Mouse (Mus musculus): ENCODE measurements at regions not wholly inside any gene's neighbourhood (a gene's known extent, or its start where the extent isn't known, plus 50 kb on each side); places are given as distances from the start of the nearest gene placed in this dataset.
"Not testable (repeated sequence)": the region's sequence is repeated elsewhere in the genome, so short reads cannot be mapped to it uniquely, and the experiment has no call there.

DNA sequence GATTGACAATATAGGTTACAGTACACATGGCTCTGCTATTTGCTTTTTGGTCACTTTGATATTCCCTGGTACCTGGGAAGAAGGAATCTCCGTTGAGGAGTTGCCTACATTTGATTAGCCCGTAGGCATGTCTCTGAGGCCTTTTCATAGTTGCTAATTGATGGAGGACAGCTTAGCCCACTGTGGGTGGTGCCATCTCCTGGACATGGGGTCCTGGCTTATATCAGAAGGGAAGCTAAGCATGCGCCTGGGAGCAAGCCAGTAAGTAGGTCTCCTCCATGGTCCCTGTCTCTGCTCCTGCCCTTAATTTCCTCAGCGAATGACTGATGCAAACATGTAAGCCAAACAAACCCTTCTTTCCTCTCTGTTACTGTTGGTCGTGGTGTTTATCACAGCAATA lies 1335.8 kb upstream of the A1bg start:
- no peak for DNase-seq (ENCODE audit: low read depth, low spot score)

DNA sequence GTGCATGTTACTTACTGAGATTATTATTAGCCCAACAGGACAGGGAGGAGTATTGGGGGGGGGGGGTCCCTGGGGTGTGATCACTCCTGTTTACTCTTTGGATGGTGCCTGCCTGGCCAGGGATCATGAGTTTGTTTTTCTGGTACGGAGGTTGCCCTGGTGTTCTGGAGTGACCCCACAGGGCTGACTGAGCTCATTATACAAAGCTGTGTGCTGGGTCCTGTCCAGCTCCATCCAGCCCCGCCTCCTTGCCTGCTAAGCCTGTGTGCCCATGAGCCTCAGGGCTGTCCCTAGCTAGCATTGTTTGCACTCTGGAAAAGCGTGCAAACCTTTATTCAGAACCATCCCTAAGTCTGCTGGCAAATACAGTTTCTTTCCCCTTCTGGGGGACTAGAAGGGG lies 1335.1 kb upstream of the A1bg start:
- DNase-seq (ENCODE audit: low read depth, low spot score) = peak; percentile 41

DNA sequence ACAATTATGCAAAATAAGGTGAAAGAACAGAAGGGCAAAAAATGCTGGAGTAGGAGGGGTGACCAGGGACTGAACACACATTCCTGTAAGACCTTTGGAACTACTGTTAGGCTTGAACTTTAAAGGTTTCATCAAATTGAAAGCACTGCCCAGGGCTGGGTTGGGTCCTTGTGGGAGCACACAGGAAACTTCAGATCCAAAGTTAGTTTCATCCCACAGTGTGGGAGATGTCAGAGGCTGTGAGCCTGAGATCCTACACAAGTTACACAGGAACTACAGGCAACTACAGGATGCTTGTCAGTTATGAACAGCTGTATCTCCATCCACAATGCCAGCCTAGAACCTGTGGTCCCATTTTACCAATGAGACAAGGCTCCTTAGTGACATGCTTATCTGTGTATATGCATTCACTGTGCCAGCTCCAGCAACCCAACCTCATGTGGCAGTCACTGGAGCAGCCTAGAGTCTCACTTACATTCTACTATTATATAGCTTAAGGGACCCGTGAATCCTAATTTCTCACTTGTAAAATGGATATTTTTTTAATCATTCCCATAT lies 1334.4 kb upstream of the A1bg start:
- DNase-seq (ENCODE audit: low read depth, low spot score) = no peak

DNA sequence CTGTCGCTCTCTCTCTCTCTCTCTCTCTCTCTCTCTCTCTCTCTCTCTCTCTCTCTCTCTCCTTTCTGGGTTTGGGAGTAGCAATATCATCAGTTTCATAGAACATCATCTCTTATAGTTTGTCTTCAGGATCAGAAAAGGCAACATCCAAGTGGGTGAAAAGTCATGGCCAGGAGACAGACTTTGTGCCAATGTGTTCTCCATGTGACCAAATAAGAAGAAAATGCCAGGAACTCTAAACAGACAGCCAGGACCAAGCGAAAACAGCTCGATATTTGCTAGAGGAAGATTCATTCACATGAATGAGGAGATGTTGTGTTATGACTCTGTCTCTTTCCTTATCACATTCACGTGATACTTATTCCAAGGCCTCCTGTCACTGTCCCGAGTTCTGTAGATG lies 1332.8 kb upstream of the A1bg start:
- DNase-seq (ENCODE audit: low read depth, low spot score) = no peak

DNA sequence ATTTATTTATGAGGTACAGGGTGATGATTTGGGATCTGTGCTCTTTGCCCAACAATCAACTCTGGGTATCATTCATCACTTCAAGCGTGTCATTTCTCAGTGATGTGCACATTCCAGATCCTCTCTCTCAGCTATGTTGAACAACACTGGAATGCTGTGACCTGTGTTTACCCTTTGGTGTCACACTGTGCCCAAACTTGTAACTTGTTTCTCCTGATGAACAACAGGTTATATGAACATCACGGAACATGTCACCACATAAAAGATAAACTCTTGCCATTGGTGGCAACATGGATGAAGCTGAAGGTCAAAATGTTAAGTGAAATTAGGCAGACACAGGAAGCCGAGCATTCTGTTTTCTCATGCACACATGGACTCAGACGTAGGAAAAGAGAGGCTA lies 1330.9 kb upstream of the A1bg start:
- no peak for DNase-seq (ENCODE audit: low read depth, low spot score)

DNA sequence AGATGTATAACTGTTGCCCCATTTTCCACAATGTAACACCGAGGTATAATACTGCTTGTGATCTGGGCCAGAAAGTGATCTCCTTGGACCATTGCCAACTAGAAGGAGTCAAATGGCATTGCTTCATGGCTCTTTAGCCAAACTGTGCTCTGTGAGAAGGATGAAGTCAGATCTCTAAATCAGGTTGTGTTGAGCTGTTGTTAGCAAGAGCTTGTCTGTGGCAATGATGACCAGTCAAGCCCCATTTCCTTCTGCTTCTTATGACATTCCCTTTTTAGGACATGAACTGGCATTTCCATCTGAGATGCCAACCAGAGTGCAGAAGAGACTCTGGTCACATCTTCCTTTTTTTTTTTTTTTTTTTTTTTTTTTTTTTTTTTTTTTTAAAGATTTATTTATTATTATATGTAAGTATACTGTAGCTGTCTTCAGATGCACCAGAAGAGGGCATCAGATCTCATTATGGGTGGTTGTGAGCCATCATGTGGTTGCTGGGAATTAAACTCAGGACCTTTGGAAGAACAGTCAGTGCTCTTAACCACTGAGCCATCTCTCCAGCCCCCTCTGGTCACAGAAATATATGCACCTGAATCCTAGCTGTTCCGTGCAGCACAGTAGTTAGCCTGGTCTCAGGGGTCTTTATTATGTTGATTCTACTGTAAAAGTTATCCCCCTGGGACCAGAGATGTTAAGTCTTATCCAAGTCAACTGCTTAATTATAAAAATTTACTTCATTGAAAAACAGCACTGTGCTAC lies 1329.4 kb upstream of the A1bg start:
- not testable (repeated sequence) for DNase-seq (ENCODE audit: low read depth, low spot score)

DNA sequence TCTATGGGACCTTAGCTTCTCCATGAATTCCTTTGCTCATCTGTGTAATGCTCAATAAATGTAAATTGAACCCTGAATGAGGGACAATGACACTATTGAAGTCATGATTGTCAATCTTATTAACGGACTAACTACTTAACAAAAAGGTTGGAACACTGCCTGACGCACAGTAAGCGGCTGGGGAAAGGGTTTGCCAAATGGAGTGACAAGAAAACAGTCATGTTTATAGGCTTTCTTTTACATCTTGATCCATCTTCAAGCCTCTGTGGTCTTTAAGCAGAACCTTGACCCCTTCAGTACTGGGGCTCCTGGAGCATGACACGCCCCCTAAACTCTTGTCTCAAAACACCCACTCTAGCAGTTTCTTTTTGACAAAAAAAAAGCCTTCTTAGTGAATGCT lies 1326.6 kb upstream of the A1bg start:
- no peak for DNase-seq (ENCODE audit: low read depth, low spot score)

DNA sequence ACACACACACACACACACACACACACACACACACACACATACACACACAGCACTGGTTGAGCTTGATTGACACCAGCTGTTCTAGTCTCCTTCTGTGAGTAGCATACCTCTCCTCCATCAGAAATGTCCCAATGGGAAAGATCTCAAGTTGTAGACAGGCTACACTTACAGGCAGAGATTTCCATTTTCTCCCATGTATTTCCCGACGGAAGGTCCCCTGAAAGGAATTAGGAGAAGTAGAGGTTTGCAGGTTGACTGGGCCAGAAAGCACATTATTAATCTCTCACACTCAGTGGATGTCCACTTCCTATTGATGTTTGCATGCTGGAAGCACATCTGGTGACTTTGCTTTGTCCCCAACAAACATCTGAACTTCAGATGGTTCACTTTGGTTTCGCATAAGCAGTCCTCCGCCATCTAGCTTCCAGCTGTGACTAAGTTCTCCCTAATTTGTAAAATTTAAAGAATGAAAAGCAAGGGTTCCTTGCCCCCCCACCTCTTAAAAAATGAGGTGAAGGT lies 1323.8 kb upstream of the A1bg start:
- no peak for DNase-seq (ENCODE audit: low read depth, low spot score)

DNA sequence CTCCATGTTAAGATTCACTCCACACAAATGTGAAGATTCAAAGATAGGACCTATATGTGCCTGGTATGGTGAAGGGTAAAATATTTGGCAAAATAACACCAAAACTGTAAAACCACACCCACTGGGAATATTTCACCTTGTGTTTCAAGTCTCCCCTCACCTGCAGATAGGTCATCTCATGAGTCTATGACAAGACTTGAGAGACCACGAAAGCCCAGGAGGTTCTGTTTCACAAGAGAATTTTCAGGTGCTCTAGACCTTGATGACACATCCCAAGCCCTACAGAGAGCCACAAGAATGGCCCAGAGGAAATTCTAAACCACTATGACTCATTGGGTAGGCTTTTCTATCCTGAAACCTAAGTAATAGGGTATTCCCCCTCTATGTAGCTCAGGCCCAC lies 1322.4 kb upstream of the A1bg start:
- DNase-seq (ENCODE audit: low read depth, low spot score) = no peak

DNA sequence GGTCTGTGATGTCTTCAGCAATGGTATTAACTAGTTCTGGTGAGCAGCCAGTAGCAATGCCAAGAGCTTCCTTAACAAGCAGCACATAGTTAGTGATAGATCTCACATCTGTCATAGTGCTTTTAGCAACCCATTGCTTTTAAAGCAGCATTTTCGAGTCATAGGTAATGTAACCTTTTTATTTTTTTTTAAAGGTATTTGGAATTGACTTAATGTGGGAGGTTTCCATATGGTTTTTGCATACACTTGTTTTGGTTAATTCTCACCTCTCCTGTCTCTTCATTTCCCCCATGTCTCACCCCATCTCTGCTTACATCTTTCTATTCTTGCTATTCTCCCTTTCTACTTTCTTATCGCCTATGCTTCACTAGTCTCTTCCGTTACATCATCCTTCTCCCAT lies 1322.0 kb upstream of the A1bg start:
- DNase-seq (ENCODE audit: low read depth, low spot score) = no peak

DNA sequence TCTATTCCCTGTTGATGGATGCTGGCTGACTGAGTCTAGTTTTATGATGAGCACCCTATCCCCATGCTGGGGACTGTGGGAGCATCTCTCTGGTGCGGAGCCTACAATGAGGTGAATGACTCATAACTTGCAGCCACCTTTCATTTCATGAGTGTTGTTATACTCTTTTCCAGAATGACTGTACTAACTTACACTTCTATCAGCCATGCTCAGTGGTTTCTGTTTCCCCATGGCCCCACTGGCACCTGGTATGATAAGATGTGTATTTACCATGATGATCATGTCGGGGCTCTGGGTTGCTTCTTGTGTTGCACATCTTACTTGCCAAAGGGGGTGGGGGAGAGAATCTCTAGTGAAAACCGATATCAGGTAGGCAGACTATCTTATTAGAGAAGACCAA lies 1317.2 kb upstream of the A1bg start:
- no peak for DNase-seq (ENCODE audit: low read depth, low spot score)

DNA sequence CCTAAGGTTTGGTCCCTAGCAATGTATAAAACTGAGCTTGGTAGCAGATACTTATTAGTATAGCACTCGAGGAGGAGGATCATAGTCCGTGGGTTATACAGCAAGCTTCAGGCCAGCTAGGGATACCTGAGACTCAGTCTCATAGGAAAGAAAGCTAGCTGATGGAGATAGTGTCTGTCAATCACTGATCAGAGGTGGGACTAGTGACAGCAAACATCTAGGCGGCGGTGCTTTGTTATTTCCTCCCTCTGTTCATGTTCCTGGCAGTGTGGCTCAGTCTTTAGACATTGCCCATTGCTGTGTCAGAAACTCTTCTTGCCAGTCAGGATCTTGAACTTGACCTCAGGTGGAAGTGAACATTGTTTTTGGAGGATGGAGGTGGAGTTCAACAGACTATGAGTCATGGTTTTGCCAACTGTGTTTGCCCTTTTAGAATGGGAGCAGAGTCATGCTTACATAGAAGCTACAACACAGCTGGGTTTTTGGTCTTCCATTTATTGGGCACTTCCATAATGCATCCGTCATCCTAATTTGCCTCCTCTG lies 1315.8 kb upstream of the A1bg start:
- no peak for DNase-seq (ENCODE audit: low read depth, low spot score)

DNA sequence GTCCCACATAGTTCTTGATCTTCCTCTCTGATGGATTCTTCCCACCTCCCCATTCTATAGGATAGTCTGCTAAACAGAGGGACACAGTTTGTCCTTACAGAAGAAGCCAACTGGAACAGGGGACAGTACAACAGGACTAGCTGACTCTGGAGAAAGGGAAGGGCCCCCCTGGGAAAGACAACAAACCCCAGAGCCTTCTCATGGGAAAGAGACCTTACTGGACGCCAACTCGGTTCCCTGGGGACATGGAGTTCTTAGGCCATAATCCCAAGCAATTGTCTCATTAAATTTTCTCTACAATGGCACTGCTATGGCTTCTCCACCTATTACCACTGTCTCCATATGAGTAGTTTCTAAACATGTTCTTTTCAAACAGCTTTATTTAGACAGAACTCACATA lies 1313.2 kb upstream of the A1bg start:
- no peak for DNase-seq (ENCODE audit: low read depth, low spot score)

DNA sequence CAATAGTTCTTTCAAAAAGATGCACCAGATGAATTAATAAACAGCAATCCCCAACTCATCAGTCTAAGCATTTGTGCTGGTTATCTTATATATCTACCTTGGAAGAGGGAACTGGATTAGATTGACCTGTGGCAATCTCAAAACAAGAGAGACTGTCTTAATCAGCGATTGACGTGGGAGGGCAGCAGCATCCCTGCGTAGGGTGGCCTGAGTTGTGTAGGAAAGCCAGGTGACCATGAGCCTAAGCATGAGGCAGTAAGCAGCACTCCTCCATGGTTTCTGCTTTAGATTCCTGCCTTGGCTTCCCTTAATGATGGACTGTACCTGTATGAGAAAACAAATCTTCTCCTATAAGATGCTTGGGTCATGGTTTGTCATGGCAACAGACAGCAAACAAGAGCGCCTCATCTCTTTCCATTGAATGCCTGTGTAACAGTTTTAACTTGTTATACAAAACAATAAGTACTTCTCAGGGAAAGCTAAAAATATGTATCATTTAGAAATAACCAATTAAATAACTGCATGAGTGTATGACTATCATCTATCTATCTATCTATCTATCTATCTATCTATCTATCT lies 1311.5 kb upstream of the A1bg start:
- no peak for DNase-seq (ENCODE audit: low read depth, low spot score)

DNA sequence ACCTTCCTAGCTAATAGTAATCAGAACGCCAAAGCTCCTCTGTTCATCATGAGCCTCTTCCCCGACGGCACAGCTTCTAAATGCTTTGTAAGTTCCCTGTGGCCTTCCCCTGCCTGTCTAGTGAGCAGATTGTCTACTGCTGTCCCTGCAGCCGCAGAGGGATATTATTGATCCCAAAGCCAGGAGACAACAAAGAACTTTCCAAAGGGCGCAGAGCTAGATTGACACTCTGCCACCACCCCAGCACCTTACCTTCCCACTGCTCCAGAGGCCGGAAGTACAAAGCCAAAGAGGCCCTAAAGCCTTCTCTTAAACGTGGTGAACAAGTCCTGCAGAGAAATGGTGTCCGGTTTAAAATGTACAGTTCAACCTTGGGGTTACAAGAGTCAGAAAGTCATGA lies 1310.3 kb upstream of the A1bg start:
- DNase-seq (ENCODE audit: low read depth, low spot score) = no peak

DNA sequence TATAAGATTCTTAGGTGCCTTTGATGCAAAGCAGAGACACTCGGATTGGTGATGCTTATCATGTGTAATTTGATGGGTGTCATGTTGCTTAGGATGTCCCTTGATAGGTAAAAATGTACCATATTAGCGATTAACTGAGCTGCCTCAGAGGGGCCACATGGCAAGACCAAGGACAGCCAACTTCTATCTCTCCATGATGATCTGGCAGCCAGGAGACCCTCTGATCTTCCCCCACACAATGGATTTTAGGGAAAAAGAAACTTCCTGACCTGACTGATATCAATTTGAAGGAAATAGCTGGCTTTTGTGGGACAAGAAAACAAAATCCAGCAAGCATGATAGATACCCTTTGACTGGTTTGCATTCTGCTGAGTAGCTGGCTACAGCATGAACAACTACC lies 1308.9 kb upstream of the A1bg start:
- no peak for DNase-seq (ENCODE audit: low read depth, low spot score)

DNA sequence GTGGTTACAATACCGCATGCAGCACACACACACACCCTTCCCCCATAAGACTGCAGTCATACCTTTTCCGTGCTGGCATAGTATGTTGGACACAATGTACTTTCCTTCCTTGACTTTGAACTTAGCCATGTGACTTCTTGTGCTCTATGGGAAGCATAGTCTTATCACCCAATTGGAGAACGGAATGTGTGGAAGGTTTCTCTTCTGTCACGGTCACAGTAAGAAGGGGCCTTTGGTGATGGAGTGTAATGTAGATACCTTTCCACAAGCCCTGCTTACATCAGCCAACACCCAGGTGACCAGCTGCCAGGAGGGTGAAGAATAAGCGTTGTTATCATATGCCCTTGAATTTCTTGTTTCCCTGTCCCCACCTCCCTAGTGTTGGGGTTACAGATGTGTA lies 1308.0 kb upstream of the A1bg start:
- no peak for DNase-seq (ENCODE audit: low read depth, low spot score)

DNA sequence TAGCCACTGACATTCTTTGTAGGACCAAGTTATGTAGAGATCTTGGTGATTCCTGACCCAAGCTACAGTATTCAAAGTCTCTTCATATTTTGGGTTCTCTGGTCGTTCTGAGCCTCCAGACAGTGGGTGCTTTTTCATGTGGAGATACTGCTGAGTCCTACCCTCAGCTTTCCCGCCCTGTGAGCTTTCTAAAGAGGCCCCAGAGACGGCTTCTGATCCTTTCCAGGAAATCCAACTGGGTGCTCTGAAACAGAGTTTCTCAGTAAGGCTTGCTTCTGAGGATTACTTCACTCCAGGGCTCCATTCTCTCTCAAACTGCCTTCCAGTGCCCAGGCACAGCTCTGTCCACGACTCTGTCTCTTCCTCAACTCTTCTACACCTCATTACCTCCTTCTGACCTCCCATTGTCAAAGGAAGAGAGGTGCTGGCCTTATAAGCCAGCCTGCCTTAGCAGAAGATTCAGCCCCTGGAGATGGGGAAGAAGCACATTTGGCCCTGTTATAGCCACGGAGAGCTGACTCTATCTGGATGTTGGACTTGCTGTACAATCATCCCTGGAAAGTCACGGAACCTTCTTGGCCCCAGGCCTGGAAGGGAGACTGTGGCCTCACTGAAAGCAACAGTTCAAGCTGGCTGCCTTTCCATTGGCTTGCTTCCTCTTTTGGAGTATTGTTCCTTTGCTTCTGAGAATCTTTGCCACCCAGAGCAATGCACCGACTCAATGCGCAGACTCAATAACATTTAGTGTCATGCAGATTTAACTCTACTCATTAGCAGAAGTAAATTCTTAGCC lies 1306.9 kb upstream of the A1bg start:
- DNase-seq (ENCODE audit: low read depth, low spot score) = no peak

DNA sequence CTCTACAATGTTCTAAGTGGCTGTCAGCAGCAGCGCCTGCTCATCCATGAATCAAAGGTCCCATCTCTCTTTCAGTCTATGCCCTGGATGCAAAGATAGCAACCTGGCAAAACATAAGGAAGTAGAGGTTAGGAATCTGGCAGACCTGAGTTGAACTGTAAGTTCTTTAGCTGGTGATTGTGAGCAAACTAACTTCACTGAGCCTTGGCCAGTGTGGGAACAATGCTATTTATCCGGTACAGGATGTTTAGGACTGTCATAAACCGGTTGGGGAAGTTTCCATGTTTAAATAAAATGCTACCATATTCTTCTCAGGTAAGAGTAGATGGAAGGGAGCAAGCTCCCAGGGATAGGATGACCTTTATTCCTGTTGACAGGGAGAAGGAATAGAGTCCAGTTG lies 1306.2 kb upstream of the A1bg start:
- DNase-seq (ENCODE audit: low read depth, low spot score) = no peak

DNA sequence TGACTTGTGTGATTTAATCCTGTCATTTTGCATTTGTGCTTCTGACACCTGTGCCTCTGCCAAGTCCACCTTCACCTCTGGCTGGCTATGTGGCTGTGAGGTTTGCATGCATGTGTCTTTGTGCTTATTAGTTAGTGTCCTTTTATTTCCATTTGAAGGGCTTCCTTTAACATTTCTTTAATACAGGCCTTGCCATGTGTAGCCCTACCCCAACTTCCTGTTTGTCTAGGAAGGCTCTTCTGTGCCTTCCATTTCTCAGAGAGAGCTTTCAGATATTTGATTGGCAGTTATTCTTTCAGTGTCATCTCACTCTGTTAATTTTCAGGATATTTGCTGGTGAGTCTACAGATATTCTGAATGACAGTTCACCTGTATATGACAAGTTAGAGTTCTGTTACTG lies 1302.0 kb upstream of the A1bg start:
- DNase-seq (ENCODE audit: low read depth, low spot score) = no peak

DNA sequence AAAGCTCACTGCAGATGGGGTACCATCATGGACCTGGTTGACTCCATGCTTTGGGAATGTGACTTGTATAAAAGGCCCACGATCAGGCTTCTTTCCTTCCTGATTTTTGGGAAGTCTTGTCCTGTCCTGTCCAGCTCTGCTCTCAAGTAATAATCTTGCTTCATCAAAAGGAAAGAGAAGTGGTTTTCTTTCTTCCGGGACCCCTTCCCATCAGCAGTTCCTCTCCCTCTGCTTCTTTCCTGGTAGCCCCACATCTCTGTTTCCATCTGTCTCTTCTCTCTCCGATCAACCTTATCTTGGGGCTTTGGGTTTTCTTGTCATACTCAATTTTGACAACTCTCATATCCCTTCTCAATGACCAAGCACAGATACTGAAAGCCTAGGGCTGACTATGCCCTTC lies 1301.4 kb upstream of the A1bg start:
- no peak for DNase-seq (ENCODE audit: low read depth, low spot score)

DNA sequence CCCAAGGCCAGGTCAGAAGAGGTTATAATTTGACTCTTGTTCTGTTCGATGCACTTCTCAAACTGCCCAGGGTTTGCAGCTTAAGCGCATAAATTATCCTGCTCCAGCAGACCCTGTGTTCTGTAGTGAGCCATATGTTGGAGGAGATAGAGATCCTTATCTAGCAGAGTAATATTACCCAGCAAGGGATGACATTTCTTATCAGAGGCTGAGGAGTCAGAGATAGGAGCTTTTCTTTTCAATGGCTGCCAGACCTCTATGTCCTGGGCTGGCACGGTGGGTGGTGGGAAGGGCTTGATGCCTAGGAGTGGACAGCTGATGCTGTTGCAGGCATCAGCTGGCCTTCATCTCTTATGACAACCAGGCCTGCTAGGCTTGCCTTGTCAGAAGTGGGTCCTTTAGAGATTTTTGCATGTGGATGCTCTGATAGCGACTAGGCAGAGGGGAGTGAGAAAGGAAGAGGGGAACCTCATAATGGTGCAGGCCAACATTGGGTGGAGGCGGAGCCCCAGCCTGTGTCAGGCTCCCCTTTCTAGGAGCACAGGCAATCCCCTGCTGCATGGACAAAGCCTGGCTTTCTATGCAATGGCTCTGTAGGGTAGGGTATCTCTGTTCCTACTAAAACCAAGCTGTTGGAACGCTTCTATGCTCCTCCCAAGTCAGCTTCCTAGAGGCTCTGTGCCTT lies 1300.5 kb upstream of the A1bg start:
- no peak for DNase-seq (ENCODE audit: low read depth, low spot score)
